Mouse (Mus musculus) frontal cortex, postnatal 14 days (tissue): ENCODE data around the gene Gm13305.
"Not testable (repeated sequence)": the region's sequence is repeated elsewhere in the genome, so short reads cannot be mapped to it uniquely, and the experiment has no call there.

Experiments used
- DNase-seq, 2 experiments: peaks; one replicate each; pipeline ENCODE4 v3.0.0; 2022; ENCODE audit warnings: low spot score in 2 of 2

Gm13305 gene

DNA sequence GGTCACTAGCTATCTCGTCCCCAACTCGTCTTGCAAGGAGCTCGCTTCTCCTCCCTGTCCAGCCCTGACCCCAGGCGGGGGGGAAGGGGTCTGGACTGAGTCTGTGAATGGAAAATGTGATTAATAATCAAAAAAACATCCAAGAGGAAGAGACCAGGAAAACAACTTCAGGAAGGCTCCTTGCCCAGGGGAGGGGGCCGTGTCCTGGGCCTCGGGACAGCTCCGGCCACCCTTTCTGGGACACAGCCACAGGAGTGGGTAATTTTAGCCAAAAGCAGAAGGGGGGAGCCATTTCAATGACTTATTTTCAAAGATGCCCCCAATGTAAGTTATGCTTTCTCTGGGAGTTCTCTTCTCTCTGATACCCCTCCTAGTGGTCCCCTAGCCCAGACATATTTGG is at the start of gene Gm13305:
Gene Gm13305, minus strand, starts transcription at position 101 of the 400 bp plus-strand sequence.
- DNase-seq: not testable (repeated sequence)

DNA sequence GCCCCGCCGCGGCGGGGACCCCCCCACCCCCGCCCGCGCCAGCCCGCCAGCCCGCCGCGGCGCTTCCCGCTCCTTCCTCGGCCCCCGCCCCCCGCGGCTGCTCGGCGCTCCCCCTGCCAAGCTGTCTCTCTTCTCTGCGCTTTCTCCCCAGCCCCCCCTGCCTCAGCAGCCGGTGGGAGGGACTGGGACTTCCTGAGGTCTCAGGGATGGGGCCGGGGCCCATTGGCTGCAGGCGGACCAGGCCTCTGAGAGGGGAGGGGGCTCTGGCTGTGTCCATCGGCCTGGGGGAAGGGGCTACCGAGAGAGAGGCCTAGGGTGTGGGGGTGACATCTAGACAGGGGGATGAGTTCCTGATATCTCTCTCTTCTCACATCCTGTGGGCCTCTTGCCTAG is 16.6 kb upstream of the Gm13305 start:
- DNase-seq: not testable (repeated sequence)

DNA sequence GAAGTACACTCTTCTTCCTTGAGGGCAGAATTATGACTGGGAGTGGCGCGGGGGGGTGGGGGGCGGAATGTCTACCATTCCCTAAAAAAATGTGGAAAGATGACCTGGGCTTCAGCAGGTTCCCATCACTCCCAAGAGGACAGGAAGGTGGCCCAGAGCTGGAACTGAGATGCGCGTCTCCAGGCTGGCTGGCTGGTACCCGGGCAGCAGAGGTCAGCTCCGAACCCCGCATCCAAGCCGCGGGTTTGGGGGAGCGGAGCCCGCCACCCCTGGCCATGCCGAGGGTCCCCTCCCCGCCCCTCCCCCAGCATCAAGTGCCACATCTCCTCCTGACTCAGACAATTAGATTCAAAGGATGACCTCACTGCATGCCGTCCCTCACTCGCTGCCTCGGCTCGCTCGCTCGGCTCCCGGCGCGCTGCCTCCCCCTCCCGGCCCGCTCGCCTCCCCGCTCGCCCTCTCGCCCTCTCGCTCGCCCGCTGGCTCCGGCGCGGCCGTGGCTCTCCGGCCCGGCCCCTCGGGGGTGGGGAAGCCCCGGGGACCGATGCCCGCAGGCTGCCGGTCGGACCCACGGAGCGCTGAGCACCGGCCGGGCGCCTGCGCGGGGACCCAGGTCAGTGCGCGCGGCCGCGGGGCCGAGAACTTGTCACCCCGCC is 16.0 kb upstream of the Gm13305 start:
- DNase-seq: not testable (repeated sequence)

DNA sequence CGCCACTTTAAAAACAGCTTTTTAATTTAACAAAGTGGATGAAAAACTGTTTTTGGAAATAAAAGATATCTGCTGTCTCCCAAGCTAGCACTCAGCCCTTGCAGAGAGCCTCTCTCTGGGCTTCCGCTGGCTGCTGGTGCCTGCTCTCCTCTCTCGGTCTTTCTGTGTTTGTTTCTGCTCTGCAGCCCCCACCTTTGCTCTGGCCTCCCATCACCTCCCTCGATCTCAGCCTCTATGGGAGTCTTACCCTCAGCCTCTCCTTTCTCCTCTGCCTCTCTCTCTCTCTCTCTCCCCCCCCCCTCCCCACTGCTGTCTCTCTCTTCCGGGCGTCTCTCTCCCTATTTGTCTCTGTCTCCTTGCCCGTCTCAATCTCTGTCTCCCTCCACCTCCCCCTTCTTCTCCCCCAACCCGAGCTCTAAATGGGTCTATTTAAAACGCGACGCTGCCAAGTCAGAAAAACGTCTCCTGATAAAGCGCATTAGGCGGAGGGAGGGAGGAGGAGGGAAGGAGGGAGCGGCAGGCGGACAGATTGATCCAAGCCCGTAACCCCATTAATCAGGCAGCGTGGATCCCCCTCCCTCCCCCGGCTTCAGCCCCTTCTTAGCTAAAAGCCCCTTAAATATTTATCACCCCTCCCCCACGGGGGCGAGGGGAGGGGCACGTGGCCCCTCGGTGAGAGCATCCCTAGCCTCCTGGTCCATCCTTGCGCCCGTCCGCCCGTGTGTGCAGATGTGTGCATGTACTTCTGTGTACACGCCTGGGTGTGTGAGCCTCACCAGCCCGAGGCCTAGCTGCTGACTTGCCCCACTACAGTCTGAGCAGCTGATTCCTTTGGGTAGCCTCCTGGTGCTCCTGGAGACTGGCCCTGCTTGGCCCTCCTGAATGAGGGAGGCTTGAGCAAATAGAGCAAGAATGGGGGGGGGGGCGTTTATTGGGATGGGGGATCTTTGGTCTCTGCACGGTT is 15.1 kb upstream of the Gm13305 start:
- DNase-seq: not testable (repeated sequence)

DNA sequence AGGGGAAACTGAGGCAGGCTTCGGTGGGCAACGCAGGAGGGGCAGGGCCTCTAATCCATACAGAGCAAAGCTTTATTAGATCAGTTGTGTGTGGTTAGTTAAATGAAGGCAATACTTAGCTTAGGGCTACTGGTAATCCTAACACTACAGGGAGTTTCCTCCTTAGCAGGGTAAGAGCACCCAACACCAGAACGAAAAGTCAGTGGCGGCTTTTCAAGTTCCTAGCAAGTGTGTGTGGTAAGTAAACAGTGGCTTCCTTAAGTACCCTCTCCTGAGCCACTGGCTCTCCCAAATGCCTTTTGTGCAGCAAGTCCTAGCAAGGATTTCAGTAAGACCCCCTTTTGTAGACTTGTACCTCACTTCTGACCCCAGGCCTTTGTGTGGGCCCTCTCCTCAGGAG is 9.8 kb upstream of the Gm13305 start:
- not testable (repeated sequence) for DNase-seq

DNA sequence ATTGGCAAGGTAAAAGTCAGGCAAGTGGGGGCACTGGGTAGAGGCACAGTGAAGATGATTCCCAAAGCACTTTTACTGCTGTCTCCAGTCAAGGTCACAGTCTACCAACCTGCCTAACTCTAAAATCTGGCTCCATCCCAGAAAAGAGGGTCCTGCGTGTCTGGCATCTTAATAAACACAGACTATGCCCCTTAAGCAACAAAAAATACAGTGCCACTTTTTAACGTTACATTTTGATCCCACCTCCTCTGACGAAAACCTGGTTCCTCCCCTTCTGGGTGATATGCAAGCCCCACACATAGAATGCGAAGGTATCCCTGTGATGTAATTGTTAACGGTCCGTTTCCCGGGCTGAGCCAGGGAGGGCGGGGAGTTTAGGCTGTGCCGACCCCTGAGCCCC is 15.3 kb downstream of the Gm13305 start, which contains the start of gene Gm13306:
Gene Gm13306, plus strand, starts transcription at position 301 of the 400 bp plus-strand sequence.
- DNase-seq: not testable (repeated sequence)

DNA sequence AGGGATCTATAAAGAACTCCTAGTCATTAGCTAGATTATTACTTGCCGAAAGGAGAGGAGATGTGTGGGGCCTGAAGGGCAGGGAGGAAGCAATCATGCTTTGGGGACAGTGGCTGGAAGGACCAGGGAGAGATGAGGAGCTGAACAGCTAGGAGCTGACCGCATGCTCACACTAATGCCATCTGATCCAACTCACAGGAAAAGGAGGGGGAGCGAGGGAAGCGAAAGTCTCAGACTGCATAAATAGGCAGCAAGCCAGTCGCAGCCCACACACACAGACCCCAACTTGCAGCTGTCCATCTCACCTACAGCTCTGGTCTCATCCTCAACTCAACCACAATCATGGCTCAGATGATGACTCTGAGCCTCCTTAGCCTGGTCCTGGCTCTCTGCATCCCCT is 53.9 kb downstream of the Gm13305 start, which contains the start of gene Gm13304:
Gene Gm13304, plus strand, starts transcription at position 301 of the 400 bp plus-strand sequence.
- not testable (repeated sequence) for DNase-seq
